Mouse (Mus musculus): ENCODE data around the gene Galnt18.

DNA sequence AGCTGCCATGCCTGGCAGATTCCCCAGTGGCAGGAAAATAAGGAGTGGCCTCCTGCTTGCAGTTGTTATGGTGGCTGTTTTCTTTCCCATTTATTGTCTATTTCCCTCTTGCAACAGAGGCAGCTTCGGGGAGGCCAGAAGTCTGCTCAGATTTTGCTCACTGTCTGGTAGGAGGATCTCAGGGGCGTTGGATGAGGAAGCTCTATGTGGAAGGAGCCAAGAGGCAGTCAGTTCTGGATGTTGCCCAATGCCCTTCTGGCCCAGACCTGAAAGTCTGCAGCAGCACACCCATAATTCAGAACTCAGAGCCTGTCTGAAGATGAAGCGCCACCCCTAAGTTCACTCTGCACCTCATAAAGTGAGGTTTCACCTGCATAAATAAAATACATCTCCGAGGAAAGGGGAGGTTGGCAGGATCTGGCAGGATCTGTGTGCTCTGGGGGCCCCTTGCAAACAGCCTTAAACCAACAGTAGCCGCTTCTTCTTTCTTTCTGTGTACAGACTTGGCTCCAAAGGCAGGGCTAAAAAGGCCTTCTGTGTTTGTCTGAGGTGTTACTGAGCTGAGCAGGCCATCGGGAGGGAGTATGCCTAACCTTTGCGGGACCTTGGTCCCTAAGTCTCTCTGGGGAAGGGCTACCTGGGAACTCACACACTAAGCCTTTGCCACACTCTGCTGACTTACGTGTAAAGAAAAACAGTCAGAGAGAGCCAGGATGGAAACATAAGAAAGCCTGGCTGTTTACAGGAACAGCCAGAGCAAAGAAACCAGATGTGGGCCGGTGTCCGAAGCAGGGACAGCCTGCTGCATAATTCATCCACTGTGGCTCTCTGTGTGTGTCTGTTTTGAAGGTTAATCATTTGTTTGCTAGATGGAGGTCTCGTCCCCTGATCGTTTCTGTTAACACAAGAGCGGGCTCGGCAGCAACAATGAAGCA, 116.4 kb downstream of the Galnt18 start:
- no peak for TF ChIP-seq CTCF (IDR thresholded peaks at IDR 0.05; ENCODE audit: low read depth, low read length)
- TF ChIP-seq POLR2A (IDR thresholded peaks at IDR 0.05; ENCODE audit: borderline replicate concordance, low read depth, low read length), result no peak
